ENCODE assay signal across 12 mouse cellular contexts in genomic region chr7:81726728-81727005, GRCm38 (mm10). TPM values are rescaled to one million over a fixed set of nuclear protein-coding genes. Genes with fewer than 3 reads are reported as not detected.
DNase-seq lines count a peak whose midpoint lies in the region; ATAC-seq and TF ChIP-seq lines count a peak whose summit lies in the region.
"Had no signal": no experiment of that assay in that cellular context is flagged by ENCODE, and none has a peak within 500 bp of the region (broad histone marks: within the 10 kb centered on the region; RNA-seq: fewer than 3 reads in every experiment).

No protein-coding gene starts in this region.

- TF ChIP-seq POLR2A in olfactory bulb, adult 2 months (IDR thresholded peaks at IDR 0.05; ENCODE audit: insufficient read depth, low read depth, low read length), result no peak

- WGBS in liver, embryonic 11.5 days, result 61% methylated on average over 2 of the region's 2 CpGs
- WGBS in heart, embryonic 15.5 days, result 29% methylated on average over 2 of the region's 2 CpGs
- 24% methylated on average over 2 of the region's 2 CpGs for WGBS in limb, embryonic 15.5 days
- WGBS in olfactory bulb, adult 2 months, result 61% methylated on average over 2 of the region's 2 CpGs
- 76% methylated on average over 2 of the region's 2 CpGs for WGBS in midbrain, embryonic 10.5 days

- H3K36me3 ChIP-seq in liver, embryonic 11.5 days (ENCODE audit: control insufficient read depth, insufficient read depth, low read length), result no peaks in the 10 kb centered on the region
- H3K36me3 ChIP-seq in heart, embryonic 15.5 days, result no peaks in the 10 kb centered on the region
- no peaks in the 10 kb centered on the region for H3K36me3 ChIP-seq in limb, embryonic 15.5 days
- H3K36me3 ChIP-seq in midbrain, embryonic 10.5 days, result no peaks in the 10 kb centered on the region
- H3K36me3 ChIP-seq: forebrain, embryonic 12.5 days; liver, embryonic 15.5 days had no signal

- no peak overlapping the region for H3K9ac ChIP-seq in liver, embryonic 11.5 days (ENCODE audit: low read depth, low read length)
- H3K9ac ChIP-seq in heart, embryonic 15.5 days, result no peak overlapping the region
- no peak overlapping the region for H3K9ac ChIP-seq in limb, embryonic 15.5 days
- H3K9ac ChIP-seq: forebrain, embryonic 12.5 days; liver, embryonic 15.5 days had no signal

- TF ChIP-seq CTCF in olfactory bulb, adult 2 months (IDR thresholded peaks at IDR 0.05; ENCODE audit: insufficient read depth, low read depth, low read length), result no peak

- H3K27ac ChIP-seq in liver, embryonic 11.5 days (ENCODE audit: low read depth, low read length), result no peak overlapping the region; the same call in 1 of the 2 replicates
- H3K27ac ChIP-seq in heart, embryonic 15.5 days, result peak overlapping the region; percentile 89
- H3K27ac ChIP-seq in limb, embryonic 15.5 days, result peak overlapping the region; percentile 43; the same call in 1 of the 2 replicates
- peak overlapping the region; percentile 26 for H3K27ac ChIP-seq in olfactory bulb, adult 2 months (ENCODE audit: insufficient read depth, low read depth, low read length)
- no peak overlapping the region for H3K27ac ChIP-seq in midbrain, embryonic 10.5 days (replicated peaks)
- H3K27ac ChIP-seq: forebrain, embryonic 12.5 days; liver, embryonic 15.5 days had no signal

- H3K4me1 ChIP-seq in liver, embryonic 11.5 days (replicated peaks; ENCODE audit: control insufficient read depth, insufficient read depth, low read length), result peaks cover 9% of the 10 kb centered on the region
- peaks cover 20% of the 10 kb centered on the region for H3K4me1 ChIP-seq in heart, embryonic 15.5 days (replicated peaks)
- H3K4me1 ChIP-seq in limb, embryonic 15.5 days, result peaks cover 7% of the 10 kb centered on the region
- peaks cover 16% of the 10 kb centered on the region for H3K4me1 ChIP-seq in olfactory bulb, adult 2 months (ENCODE audit: control insufficient read depth, insufficient read depth, low read length)
- no peaks in the 10 kb centered on the region for H3K4me1 ChIP-seq in midbrain, embryonic 10.5 days
- H3K4me1 ChIP-seq: forebrain, embryonic 12.5 days had no signal

- H3K9me3 ChIP-seq in liver, embryonic 11.5 days (ENCODE audit: control insufficient read depth, low read length), result no peaks in the 10 kb centered on the region
- no peaks in the 10 kb centered on the region for H3K9me3 ChIP-seq in heart, embryonic 15.5 days (replicated peaks)
- H3K9me3 ChIP-seq in limb, embryonic 15.5 days, result no peaks in the 10 kb centered on the region
- H3K9me3 ChIP-seq in midbrain, embryonic 10.5 days (replicated peaks), result no peaks in the 10 kb centered on the region
- H3K9me3 ChIP-seq: forebrain, embryonic 12.5 days; liver, embryonic 15.5 days had no signal

- no peaks in the 10 kb centered on the region for H3K27me3 ChIP-seq in liver, embryonic 11.5 days (replicated peaks; ENCODE audit: control insufficient read depth, insufficient read depth, low read length)
- H3K27me3 ChIP-seq in heart, embryonic 15.5 days, result no peaks in the 10 kb centered on the region
- no peaks in the 10 kb centered on the region for H3K27me3 ChIP-seq in limb, embryonic 15.5 days
- H3K27me3 ChIP-seq in midbrain, embryonic 10.5 days (ENCODE audit: low read depth, poor library complexity, severe bottlenecking), result no peaks in the 10 kb centered on the region
- H3K27me3 ChIP-seq: forebrain, embryonic 12.5 days; liver, embryonic 15.5 days had no signal

- no peak for DNase-seq in liver, embryonic 11.5 days (ENCODE audit: low spot score)
- DNase-seq in liver, result no peak
- no peak for DNase-seq in retina, postnatal 1 day
- DNase-seq in midbrain, embryonic 10.5 days (ENCODE audit: low spot score), result no peak
- DNase-seq: adrenal gland, postnatal 14 days; right cerebral cortex, postnatal 25 days; thymus, postnatal 36 days had no signal

- H3K4me3 ChIP-seq in liver, embryonic 11.5 days (ENCODE audit: low read depth, low read length), result no peak overlapping the region
- H3K4me3 ChIP-seq in heart, embryonic 15.5 days, result peak overlapping the region; percentile 9; the same call in 1 of the 2 replicates
- no peak overlapping the region for H3K4me3 ChIP-seq in limb, embryonic 15.5 days
- no peak overlapping the region for H3K4me3 ChIP-seq in olfactory bulb, adult 2 months (ENCODE audit: insufficient read depth, low read depth, low read length)
- no peak overlapping the region for H3K4me3 ChIP-seq in midbrain, embryonic 10.5 days
- H3K4me3 ChIP-seq: forebrain, embryonic 12.5 days; liver, embryonic 15.5 days had no signal

- ATAC-seq in liver, embryonic 11.5 days (replicated peaks; ENCODE audit: low FRiP score), result no peak
- ATAC-seq in heart, embryonic 15.5 days (replicated peaks; ENCODE audit: insufficient number of reproducible peaks, insufficient read depth, low FRiP score, low read depth), result peak; percentile 62
- ATAC-seq in limb, embryonic 15.5 days (ENCODE audit: insufficient number of reproducible peaks, low FRiP score, low TSS enrichment, low read depth), result no peak

- peak overlapping the region; percentile 50; the same call in 1 of the 2 replicates for H3K4me2 ChIP-seq in liver, embryonic 11.5 days
- H3K4me2 ChIP-seq in heart, embryonic 15.5 days, result peak overlapping the region; percentile 47
- no peak overlapping the region for H3K4me2 ChIP-seq in limb, embryonic 15.5 days
- H3K4me2 ChIP-seq: forebrain, embryonic 12.5 days had no signal

RNA-seq across cellular contexts. Expression of gene Homer2, which starts 19.3 kb away (rescaled TPM):
- 16.0 and 17.7 TPM in 2 replicates for polyA plus RNA-seq in liver, embryonic 11.5 days (2014; fragmentation: Nextera tagmentation; extraction: Ambion mirVana)
- 59.5 and 63.4 TPM in 2 replicates for polyA plus RNA-seq in heart, embryonic 15.5 days (2015; fragmentation: Nextera tagmentation; extraction: Ambion mirVana)
- polyA plus RNA-seq in limb, embryonic 15.5 days (2015; fragmentation: Nextera tagmentation; extraction: Ambion mirVana), result 20.7 and 20.8 TPM in 2 replicates
- polyA plus RNA-seq in olfactory bulb, adult 2 months (2012; ENCODE audit: insufficient read depth, insufficient read length, low replicate concordance, missing spikeins), result not detected in 2 replicates
- 11.9 and 12.9 TPM in 2 replicates for polyA plus RNA-seq in midbrain, embryonic 10.5 days (2016; fragmentation: Nextera tagmentation; extraction: Ambion mirVana)

RNA-seq across cellular contexts. Expression of gene Ramac, which starts 36.1 kb away (rescaled TPM):
- 98.0 and 103 TPM in 2 replicates for polyA plus RNA-seq in liver, embryonic 11.5 days (2014; fragmentation: Nextera tagmentation; extraction: Ambion mirVana)
- 84.3 and 84.4 TPM in 2 replicates for polyA plus RNA-seq in heart, embryonic 15.5 days (2015; fragmentation: Nextera tagmentation; extraction: Ambion mirVana)
- 103 and 112 TPM in 2 replicates for polyA plus RNA-seq in limb, embryonic 15.5 days (2015; fragmentation: Nextera tagmentation; extraction: Ambion mirVana)
- polyA plus RNA-seq in olfactory bulb, adult 2 months (2012; ENCODE audit: insufficient read depth, insufficient read length, low replicate concordance, missing spikeins), result not detected in 2 replicates
- 131 and 136 TPM in 2 replicates for polyA plus RNA-seq in midbrain, embryonic 10.5 days (2016; fragmentation: Nextera tagmentation; extraction: Ambion mirVana)

Comparison
In these comparisons a context has a peak if more than half of its experiments do, and no peak if none do; other contexts are left out.
1. H3K27ac ChIP-seq: peak in heart, embryonic 15.5 days (single experiment), limb, embryonic 15.5 days (single experiment) and olfactory bulb, adult 2 months (single experiment); none in liver, embryonic 11.5 days (single experiment) and midbrain, embryonic 10.5 days (single experiment).